Mouse (Mus musculus): ENCODE measurements around the gene Arpp21. TPM values are rescaled to one million over a fixed set of nuclear protein-coding genes. Genes with fewer than 3 reads are reported as not detected.
A peak's percentile ranks its signal among the peaks of the same experiment; 100 is the strongest.

Arpp21 gene
- total and polyA plus RNA-seq, 2 experiments from 2014 or later, result 58.5 to 91.3 TPM

GRCm38 (mm10) chr9:112189394-112189793, 46.3 kb downstream of the Arpp21 start:
- no peaks in the 10 kb centered on the region for H3K27me3 ChIP-seq (ENCODE audit: insufficient read depth, low read length)
- H3K36me3 ChIP-seq (ENCODE audit: insufficient read depth, low read length), result no peaks in the 10 kb centered on the region
- peak overlapping the region; percentile 48 for H3K27ac ChIP-seq (ENCODE audit: low read depth, low read length)
- ATAC-seq (ENCODE audit: low FRiP score) (no peak), DNase-seq (ENCODE audit: low spot score) (no peak)
- WGBS, result 85% methylated on average over 10 of the region's 10 CpGs
- no peak overlapping the region for H3K4me3 ChIP-seq (ENCODE audit: low read depth, low read length)
- no peak overlapping the region for H3K9ac ChIP-seq (replicated peaks; ENCODE audit: low read length, poor library complexity, severe bottlenecking)
- H3K4me1 ChIP-seq (ENCODE audit: insufficient read depth, low read length), result peaks cover 7% of the 10 kb centered on the region; the same call in 1 of the 2 replicates
- H3K4me2 ChIP-seq (ENCODE audit: low read depth, low read length, poor library complexity, severe bottlenecking), result no peak overlapping the region
- no peak for TF ChIP-seq CTCF (IDR thresholded peaks at IDR 0.05)
- no peaks in the 10 kb centered on the region for H3K9me3 ChIP-seq (ENCODE audit: low read length)

- no peak for TF ChIP-seq CTCF (IDR thresholded peaks at IDR 0.05)
- H3K9me3 ChIP-seq (ENCODE audit: low read length), result no peaks in the 10 kb centered on the region
- DNase-seq (ENCODE audit: low spot score) (peak; percentile 31), ATAC-seq (ENCODE audit: low FRiP score) (no peak)
- H3K27ac ChIP-seq (ENCODE audit: low read depth, low read length), result peak overlapping the region; percentile 48; the same call in 1 of the 2 replicates
- peaks cover 7% of the 10 kb centered on the region; the same call in 1 of the 2 replicates for H3K4me1 ChIP-seq (ENCODE audit: insufficient read depth, low read length)
- H3K4me3 ChIP-seq (ENCODE audit: low read depth, low read length), result no peak overlapping the region
- H3K36me3 ChIP-seq (ENCODE audit: insufficient read depth, low read length), result peaks cover 5% of the 10 kb centered on the region; the same call in 1 of the 2 replicates
- no peaks in the 10 kb centered on the region for H3K27me3 ChIP-seq (ENCODE audit: insufficient read depth, low read length)
- 33% methylated on average over 12 of the region's 12 CpGs for WGBS
- H3K4me2 ChIP-seq (ENCODE audit: low read depth, low read length, poor library complexity, severe bottlenecking), result peak overlapping the region; percentile 10
- H3K9ac ChIP-seq (replicated peaks; ENCODE audit: low read length, poor library complexity, severe bottlenecking), result no peak overlapping the region; the same call in 1 of the 2 replicates
Measured at GRCm38 (mm10) chr9:112188358-112188893, 47.3 kb downstream of the Arpp21 start.

GRCm38 (mm10) chr9:112187667-112188066, 48.1 kb downstream of the Arpp21 start:
- Histone ChIP-seq H3K36me3 (ENCODE audit: insufficient read depth, low read length) (peaks cover 8% of the 10 kb centered on the region; the same call in 1 of the 2 replicates), H3K9ac (replicated peaks; ENCODE audit: low read length, poor library complexity, severe bottlenecking) (peak overlapping the region; percentile 33; the same call in 1 of the 2 replicates), H3K27ac (ENCODE audit: low read depth, low read length) (peak overlapping the region; percentile 48; the same call in 1 of the 2 replicates), H3K4me3 (ENCODE audit: low read depth, low read length) (peak overlapping the region; percentile 8; the same call in 1 of the 2 replicates), H3K4me1 (ENCODE audit: insufficient read depth, low read length) (peaks cover 7% of the 10 kb centered on the region; the same call in 1 of the 2 replicates), H3K4me2 (ENCODE audit: low read depth, low read length, poor library complexity, severe bottlenecking) (peak overlapping the region; percentile 26), H3K27me3 (ENCODE audit: insufficient read depth, low read length) (no peaks in the 10 kb centered on the region), H3K9me3 (ENCODE audit: low read length) (no peaks in the 10 kb centered on the region)
- DNase-seq (ENCODE audit: low spot score) (peak; percentile 26), ATAC-seq (ENCODE audit: low FRiP score) (no peak)
- no peak for TF ChIP-seq CTCF (IDR thresholded peaks at IDR 0.05)
- WGBS, result 42% methylated on average over 14 of the region's 14 CpGs

- 0 out of 2 replicates have a peak overlapping the region, but pooled peaks have one; percentile 33 for H3K9ac ChIP-seq (replicated peaks; ENCODE audit: low read length, poor library complexity, severe bottlenecking)
- DNase-seq (ENCODE audit: low spot score) (no peak), ATAC-seq (ENCODE audit: low FRiP score) (no peak)
- no peak overlapping the region for H3K4me3 ChIP-seq (ENCODE audit: low read depth, low read length)
- 16% methylated on average over 14 of the region's 14 CpGs for WGBS
- peak overlapping the region; percentile 26 for H3K4me2 ChIP-seq (ENCODE audit: low read depth, low read length, poor library complexity, severe bottlenecking)
- H3K36me3 ChIP-seq (ENCODE audit: insufficient read depth, low read length), result peaks cover 8% of the 10 kb centered on the region; the same call in 1 of the 2 replicates
- TF ChIP-seq CTCF (IDR thresholded peaks at IDR 0.05), result no peak
- no peak overlapping the region for H3K27ac ChIP-seq (ENCODE audit: low read depth, low read length)
- no peaks in the 10 kb centered on the region for H3K27me3 ChIP-seq (ENCODE audit: insufficient read depth, low read length)
- H3K4me1 ChIP-seq (ENCODE audit: insufficient read depth, low read length), result peaks cover 7% of the 10 kb centered on the region; the same call in 1 of the 2 replicates
- H3K9me3 ChIP-seq (ENCODE audit: low read length), result no peaks in the 10 kb centered on the region
Measured at GRCm38 (mm10) chr9:112186336-112187305, 49.1 kb downstream of the Arpp21 start.

GRCm38 (mm10) chr9:112185746-112186145, 50.0 kb downstream of the Arpp21 start:
- TF ChIP-seq CTCF (IDR thresholded peaks at IDR 0.05), result no peak
- ATAC-seq (ENCODE audit: low FRiP score) (no peak), DNase-seq (ENCODE audit: low spot score) (no peak)
- Histone ChIP-seq H3K4me3 (ENCODE audit: low read depth, low read length) (no peak overlapping the region), H3K4me1 (ENCODE audit: insufficient read depth, low read length) (peaks cover 7% of the 10 kb centered on the region; the same call in 1 of the 2 replicates), H3K9me3 (ENCODE audit: low read length) (no peaks in the 10 kb centered on the region), H3K36me3 (ENCODE audit: insufficient read depth, low read length) (peaks cover 8% of the 10 kb centered on the region; the same call in 1 of the 2 replicates), H3K4me2 (ENCODE audit: low read depth, low read length, poor library complexity, severe bottlenecking) (no peak overlapping the region), H3K27ac (ENCODE audit: low read depth, low read length) (no peak overlapping the region), H3K9ac (replicated peaks; ENCODE audit: low read length, poor library complexity, severe bottlenecking) (0 out of 2 replicates have a peak overlapping the region, but pooled peaks have one; percentile 24), H3K27me3 (ENCODE audit: insufficient read depth, low read length) (no peaks in the 10 kb centered on the region)
- WGBS, result 63% methylated on average over 10 of the region's 10 CpGs
